Mouse (Mus musculus) embryonic fibroblast, embryonic 13.5 days (primary cell): ENCODE measurements at regions not wholly inside any gene's neighbourhood (a gene's known extent, or its start where the extent isn't known, plus 50 kb on each side); places are given as distances from the start of the nearest gene placed in this dataset.

Experiments used
- CTCF ChIP-seq: IDR thresholded peaks from 2 replicates; pipeline ENCODE4 v1.5.1; 2011; ENCODE audit warnings: mild to moderate bottlenecking, control low read depth, low read length, moderate library complexity, borderline replicate concordance; ENCODE audit not compliant: insufficient read depth
- POLR2A ChIP-seq: IDR thresholded peaks from 2 replicates; pipeline ENCODE4 v1.6.1; 2011; ENCODE audit warnings: low read depth, mild to moderate bottlenecking, control low read depth, low read length, moderate library complexity

DNA sequence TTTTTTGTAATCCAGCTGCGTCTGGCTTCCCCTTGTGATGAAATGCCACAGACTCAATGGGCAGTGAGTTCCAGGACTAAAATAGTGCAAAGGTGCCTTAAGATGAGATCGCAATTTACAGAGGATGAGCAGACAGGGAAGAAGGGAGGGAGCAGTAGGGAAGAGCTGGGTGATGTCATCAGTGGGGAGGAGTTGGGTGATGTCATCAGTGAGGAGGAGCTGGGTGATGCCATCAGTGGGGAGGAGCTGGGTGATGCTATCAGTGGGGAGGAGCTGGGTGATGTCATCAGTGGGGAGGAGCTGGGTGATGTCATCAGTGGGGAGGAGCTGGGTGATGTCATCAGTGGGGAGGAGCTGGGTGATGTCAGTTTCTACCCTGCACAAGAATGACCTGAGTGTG is 84.4 kb upstream of the 4930583I09Rik start:
- TF ChIP-seq CTCF (no peak), POLR2A (no peak)
